Mouse (Mus musculus) limb, embryonic 11.5 days (tissue): ENCODE data around the gene Card9. TPM values are rescaled to one million over a fixed set of nuclear protein-coding genes. Genes with fewer than 3 reads are reported as not detected.

Experiments
- ATAC-seq: fragments of 200-750 bp; cut with Nextera tagmentation; 2 replicates; pipeline ENCODE4 v1.8.0; 2017; ENCODE audit warnings: low read depth; ENCODE audit not compliant: insufficient number of reproducible peaks, low FRiP score, low TSS enrichment
- DNase-seq: peaks from one replicate; pipeline ENCODE4 v3.0.0-alpha.2; 2015; ENCODE audit warnings: low spot score
- H3K27ac ChIP-seq: fragments of 300-500 bp; sonication (generic); replicated peaks from 2 replicates; pipeline ENCODE4 v1.5.1; 2014; ENCODE audit warnings: low read depth, mild to moderate bottlenecking, low read length
- H3K27me3 ChIP-seq: fragments of 300-500 bp; sonication (generic); 2 replicates; pipeline ENCODE4 v1.6.1; 2014; ENCODE audit warnings: mild to moderate bottlenecking, low read length, mixed read lengths; ENCODE audit not compliant: control insufficient read depth, insufficient read depth
- H3K36me3 ChIP-seq: fragments of 300-500 bp; sonication (generic); 2 replicates; pipeline ENCODE4 v1.6.1; 2014; ENCODE audit warnings: mild to moderate bottlenecking, low read length, moderate library complexity, mixed read lengths; ENCODE audit not compliant: control insufficient read depth, insufficient read depth
- H3K4me1 ChIP-seq: fragments of 300-500 bp; sonication (generic); 2 replicates; pipeline ENCODE4 v1.6.1; 2014; ENCODE audit warnings: low read length, mixed read lengths; ENCODE audit not compliant: control insufficient read depth, insufficient read depth
- H3K4me2 ChIP-seq: fragments of 300-500 bp; sonication (generic); 2 replicates; pipeline ENCODE4 v1.6.1; 2014; ENCODE audit warnings: low read depth, mild to moderate bottlenecking, moderate library complexity; ENCODE audit not compliant: severe bottlenecking
- H3K4me3 ChIP-seq: fragments of 300-500 bp; sonication (generic); 2 replicates; pipeline ENCODE4 v1.5.1; 2014; ENCODE audit warnings: low read depth, low read length
- H3K9ac ChIP-seq: fragments of 300-500 bp; sonication (generic); 2 replicates; pipeline ENCODE4 v1.6.1; 2014; ENCODE audit warnings: mild to moderate bottlenecking, low read length
- H3K9me3 ChIP-seq: fragments of 300-500 bp; sonication (generic); 2 replicates; pipeline ENCODE4 v1.6.1; 2016; ENCODE audit warnings: low read length; ENCODE audit not compliant: control insufficient read depth
- WGBS: fragments of 180-500 bp; shearing (Covaris S2); extraction: QIAGEN DNeasy Blood & Tissue Kit; methylation state at CpG from one replicate; pipeline ENCODE4 v1.1.7; 2014; 5-methylcytosine and 5-hydroxymethylcytosine counted together
- polyA plus RNA-seq: library from polyadenylated mRNA; unstranded; fragments of >200 nt; fragmentation: Nextera tagmentation; extraction: Ambion mirVana; gene quantifications from 2 replicates; pipeline ENCODE4 v1.2.1, GENCODE M21; 2014

The Card9 gene
- polyA plus RNA-seq, result 1.0 and 1.1 TPM in 2 replicates

- Histone ChIP-seq H3K27me3 (no peaks in the 10 kb centered on the region), H3K27ac (0 out of 2 replicates have a peak within 1 kb of the TSS, but pooled peaks have one; percentile 4), H3K9ac (no peak within 1 kb of the TSS), H3K4me2 (no peak within 1 kb of the TSS), H3K9me3 (no peaks in the 10 kb centered on the region), H3K36me3 (peaks cover 20% of the 10 kb centered on the region), H3K4me1 (no peaks in the 10 kb centered on the region), H3K4me3 (no peak within 1 kb of the TSS)
- DNase-seq (no peak), ATAC-seq (no peak)
- 55% methylated on average over 3 of the region's 3 CpGs for WGBS
These were observed at the start of gene Card9 for GRCm38 (mm10) chr2:26360772-26361171. TSS of gene Card9 (minus strand) at chr2:26360918.

- Histone ChIP-seq H3K27ac (no peak overlapping the region), H3K9ac (no peak overlapping the region), H3K27me3 (no peaks in the 10 kb centered on the region), H3K4me1 (peaks cover 21% of the 10 kb centered on the region), H3K36me3 (peaks cover 24% of the 10 kb centered on the region), H3K9me3 (no peaks in the 10 kb centered on the region), H3K4me3 (no peak overlapping the region), H3K4me2 (no peak overlapping the region)
- no peak for ATAC-seq
- WGBS, result 77% methylated on average over 5 of the region's 5 CpGs
- DNase-seq, result no peak
These were observed 49.4 kb upstream of the Card9 start for GRCm38 (mm10) chr2:26410091-26410490.

- H3K27me3 ChIP-seq, result no peaks in the 10 kb centered on the region
- no peaks in the 10 kb centered on the region for H3K9me3 ChIP-seq
- peaks cover 22% of the 10 kb centered on the region for H3K36me3 ChIP-seq
- H3K4me1 ChIP-seq, result peaks cover 21% of the 10 kb centered on the region
- peak overlapping the region; percentile 94; the same call in 1 of the 2 replicates for H3K4me2 ChIP-seq
- DNase-seq, result no peak
- peak overlapping the region; percentile 94 for H3K4me3 ChIP-seq
- H3K27ac ChIP-seq, result no peak overlapping the region
- 59% methylated on average over 3 of the region's 3 CpGs for WGBS
- H3K9ac ChIP-seq, result peak overlapping the region; percentile 93; the same call in 1 of the 2 replicates
- no peak for ATAC-seq
These were observed 48.6 kb upstream of the Card9 start for GRCm38 (mm10) chr2:26409362-26409761.

GRCm38 (mm10) chr2:26408515-26409356 is 48.0 kb upstream of the Card9 start, which contains the start of gene Inpp5e:
TSS of gene Inpp5e (minus strand) at chr2:26409203.
- peaks cover 21% of the 10 kb centered on the region for H3K4me1 ChIP-seq
- peaks cover 18% of the 10 kb centered on the region for H3K36me3 ChIP-seq
- DNase-seq (peak; percentile 100), ATAC-seq (peak; percentile 93)
- peak within 1 kb of the TSS; percentile 94 for H3K4me2 ChIP-seq
- under 1% methylated on average over 57 of the region's 57 CpGs for WGBS
- H3K27ac ChIP-seq, result peak within 1 kb of the TSS; percentile 56; the same call in 1 of the 2 replicates
- peak within 1 kb of the TSS; percentile 93 for H3K9ac ChIP-seq
- no peaks in the 10 kb centered on the region for H3K27me3 ChIP-seq
- no peaks in the 10 kb centered on the region for H3K9me3 ChIP-seq
- H3K4me3 ChIP-seq, result peak within 1 kb of the TSS; percentile 94

GRCm38 (mm10) chr2:26403306-26403705 is 42.6 kb upstream of the Card9 start:
- peaks cover 30% of the 10 kb centered on the region for H3K36me3 ChIP-seq
- no peaks in the 10 kb centered on the region for H3K9me3 ChIP-seq
- H3K4me2 ChIP-seq, result no peak overlapping the region
- H3K9ac ChIP-seq, result no peak overlapping the region
- WGBS, result 73% methylated on average over 8 of the region's 8 CpGs
- no peak for DNase-seq
- H3K4me1 ChIP-seq, result peaks cover 19% of the 10 kb centered on the region
- H3K27me3 ChIP-seq, result no peaks in the 10 kb centered on the region
- no peak for ATAC-seq
- H3K27ac ChIP-seq, result no peak overlapping the region
- H3K4me3 ChIP-seq, result no peak overlapping the region

- 0 out of 2 replicates have a peak, but pooled peaks cover 9% of the 10 kb centered on the region for H3K4me1 ChIP-seq
- DNase-seq, result no peak
- ATAC-seq, result no peak
- no peak overlapping the region for H3K9ac ChIP-seq
- H3K4me3 ChIP-seq, result no peak overlapping the region
- H3K9me3 ChIP-seq, result no peaks in the 10 kb centered on the region
- H3K27me3 ChIP-seq, result no peaks in the 10 kb centered on the region
- no peak overlapping the region for H3K27ac ChIP-seq
- peaks cover 35% of the 10 kb centered on the region for H3K36me3 ChIP-seq
- no peak overlapping the region for H3K4me2 ChIP-seq
- 91% methylated on average over 1 of the region's 1 CpGs for WGBS
These were observed 41.5 kb upstream of the Card9 start for GRCm38 (mm10) chr2:26402265-26402664.

GRCm38 (mm10) chr2:26401023-26401422 is 40.3 kb upstream of the Card9 start:
- WGBS, result 98% methylated on average over 4 of the region's 4 CpGs
- no peak for ATAC-seq
- H3K4me3 ChIP-seq, result no peak overlapping the region
- H3K4me2 ChIP-seq, result no peak overlapping the region
- H3K4me1 ChIP-seq, result no peaks in the 10 kb centered on the region
- H3K9me3 ChIP-seq, result no peaks in the 10 kb centered on the region
- H3K27me3 ChIP-seq, result no peaks in the 10 kb centered on the region
- no peak for DNase-seq
- peaks cover 37% of the 10 kb centered on the region for H3K36me3 ChIP-seq
- no peak overlapping the region for H3K27ac ChIP-seq
- H3K9ac ChIP-seq, result no peak overlapping the region

GRCm38 (mm10) chr2:26400296-26400695 is 39.6 kb upstream of the Card9 start:
- Histone ChIP-seq H3K4me3 (no peak overlapping the region), H3K36me3 (peaks cover 41% of the 10 kb centered on the region)

More at GRCm38 (mm10) chr2:26400296-26400695, 39.6 kb upstream of the Card9 start:
- H3K27me3 ChIP-seq, result no peaks in the 10 kb centered on the region
- H3K27ac ChIP-seq, result no peak overlapping the region
- no peak for DNase-seq
- no peaks in the 10 kb centered on the region for H3K4me1 ChIP-seq
- no peak overlapping the region for H3K4me2 ChIP-seq
- H3K9me3 ChIP-seq, result no peaks in the 10 kb centered on the region
- 89% methylated on average over 5 of the region's 5 CpGs for WGBS
- H3K9ac ChIP-seq, result no peak overlapping the region
- ATAC-seq, result no peak
